Mouse (Mus musculus) neural tube, embryonic 15.5 days (tissue): ENCODE measurements around the gene Atp2b4. TPM values are rescaled to one million over a fixed set of nuclear protein-coding genes. Genes with fewer than 3 reads are reported as not detected.

Experiments
- ATAC-seq: fragments of 200-750 bp; cut with Nextera tagmentation; 2 replicates; pipeline ENCODE4 v1.8.0; 2017; ENCODE audit warnings: mild to moderate bottlenecking, moderate TSS enrichment, moderate library complexity; ENCODE audit not compliant: low FRiP score
- H3K27ac ChIP-seq: fragments of 300-500 bp; sonication (generic); replicated peaks from 2 replicates; pipeline ENCODE4 v1.5.1; 2015; ENCODE audit warnings: mild to moderate bottlenecking, inconsistent platforms
- H3K27me3 ChIP-seq: fragments of 300-500 bp; sonication (generic); replicated peaks from 2 replicates; pipeline ENCODE4 v1.6.1; 2015; ENCODE audit warnings: inconsistent platforms
- H3K36me3 ChIP-seq: fragments of 300-500 bp; sonication (generic); 2 replicates; pipeline ENCODE4 v1.6.1; 2015; ENCODE audit warnings: inconsistent platforms
- H3K4me1 ChIP-seq: fragments of 300-500 bp; sonication (generic); 2 replicates; pipeline ENCODE4 v1.6.1; 2015; ENCODE audit warnings: inconsistent platforms
- H3K4me2 ChIP-seq: fragments of 300-500 bp; sonication (generic); 2 replicates; pipeline ENCODE4 v1.6.1; 2015; ENCODE audit warnings: inconsistent platforms, mild to moderate bottlenecking, moderate library complexity
- H3K4me3 ChIP-seq: fragments of 300-500 bp; sonication (generic); replicated peaks from 2 replicates; pipeline ENCODE4 v1.5.1; 2015; ENCODE audit warnings: mild to moderate bottlenecking, inconsistent platforms
- H3K9ac ChIP-seq: fragments of 300-500 bp; sonication (generic); replicated peaks from 2 replicates; pipeline ENCODE4 v1.6.1; 2015; ENCODE audit warnings: mild to moderate bottlenecking, inconsistent platforms
- H3K9me3 ChIP-seq: fragments of 300-500 bp; sonication (generic); replicated peaks from 2 replicates; pipeline ENCODE4 v1.6.1; 2016; ENCODE audit warnings: inconsistent platforms
- WGBS: fragments of 180-500 bp; shearing (Covaris S2); methylation state at CpG from one replicate; pipeline ENCODE4 v1.1.7; 2015; ENCODE audit warnings: mixed read lengths; 5-methylcytosine and 5-hydroxymethylcytosine counted together
- microRNA-seq: library from miRNA; unstranded; fragments of <30 nt; microRNA quantifications from one replicate; pipeline ENCODE4, GENCODE M21; 2017
- polyA plus RNA-seq: library from polyadenylated mRNA; unstranded; fragments of >200 nt; fragmentation: Nextera tagmentation; extraction: Ambion mirVana; gene quantifications from 2 replicates; pipeline ENCODE4 v1.2.1, GENCODE M21; 2015

Gene Atp2b4
- polyA plus RNA-seq, 1 experiment from 2014 or later, result 13.6 TPM

GRCm38 (mm10) chr1:133662941-133663340, 137.9 kb downstream of the Atp2b4 start:
- no peak overlapping the region for H3K9ac ChIP-seq
- H3K27me3 ChIP-seq, result no peaks in the 10 kb centered on the region
- no peak for ATAC-seq
- peaks cover 4% of the 10 kb centered on the region; the same call in 1 of the 2 replicates for H3K36me3 ChIP-seq
- no peaks in the 10 kb centered on the region for H3K9me3 ChIP-seq
- peaks cover 25% of the 10 kb centered on the region for H3K4me1 ChIP-seq
- no peak overlapping the region for H3K4me2 ChIP-seq
- no peak overlapping the region for H3K27ac ChIP-seq
- H3K4me3 ChIP-seq, result no peak overlapping the region
- 95% methylated on average over 7 of the region's 7 CpGs for WGBS

GRCm38 (mm10) chr1:133661203-133661933, 139.5 kb downstream of the Atp2b4 start, which contains the start of gene Gm38394:
Gene Gm38394 (minus strand): TSS chr1:133661318.
- Histone ChIP-seq H3K27ac (peak within 1 kb of the TSS; percentile 94), H3K36me3 (peaks cover 9% of the 10 kb centered on the region), H3K27me3 (no peaks in the 10 kb centered on the region), H3K4me3 (peak within 1 kb of the TSS; percentile 67), H3K9me3 (no peaks in the 10 kb centered on the region), H3K9ac (peak within 1 kb of the TSS; percentile 77), H3K4me1 (peaks cover 39% of the 10 kb centered on the region), H3K4me2 (peak within 1 kb of the TSS; percentile 86)
- WGBS, result 3% methylated on average over 26 of the region's 26 CpGs
- ATAC-seq, result peak; percentile 98

- H3K9me3 ChIP-seq, result no peaks in the 10 kb centered on the region
- no peaks in the 10 kb centered on the region for H3K27me3 ChIP-seq
- peak; percentile 87 for ATAC-seq
- H3K36me3 ChIP-seq, result peaks cover 9% of the 10 kb centered on the region
- peak within 1 kb of the TSS; percentile 77 for H3K9ac ChIP-seq
- WGBS, result 2% methylated on average over 41 of the region's 41 CpGs
- peak within 1 kb of the TSS; percentile 86 for H3K4me2 ChIP-seq
- peak within 1 kb of the TSS; percentile 94 for H3K27ac ChIP-seq
- peaks cover 44% of the 10 kb centered on the region for H3K4me1 ChIP-seq
- H3K4me3 ChIP-seq, result peak within 1 kb of the TSS; percentile 67
Measured at GRCm38 (mm10) chr1:133660466-133661202, 140.2 kb downstream of the Atp2b4 start, which contains the start of gene Zbed6. Gene Zbed6 (minus strand): TSS chr1:133660885.

GRCm38 (mm10) chr1:133658878-133659277, 142.0 kb downstream of the Atp2b4 start:
- Histone ChIP-seq H3K9ac (no peak overlapping the region), H3K36me3 (peaks cover 9% of the 10 kb centered on the region), H3K27me3 (no peaks in the 10 kb centered on the region), H3K4me2 (peak overlapping the region; percentile 86), H3K9me3 (no peaks in the 10 kb centered on the region), H3K4me1 (peaks cover 48% of the 10 kb centered on the region), H3K27ac (no peak overlapping the region), H3K4me3 (no peak overlapping the region)
- ATAC-seq, result no peak
- 81% methylated on average over 3 of the region's 3 CpGs for WGBS

- Histone ChIP-seq H3K4me3 (no peak overlapping the region), H3K27me3 (no peaks in the 10 kb centered on the region), H3K9ac (no peak overlapping the region), H3K4me1 (peaks cover 50% of the 10 kb centered on the region), H3K9me3 (no peaks in the 10 kb centered on the region), H3K4me2 (peak overlapping the region; percentile 15; the same call in 1 of the 2 replicates), H3K36me3 (peaks cover 9% of the 10 kb centered on the region), H3K27ac (no peak overlapping the region)
- ATAC-seq, result no peak
- WGBS, result 47% methylated on average over 5 of the region's 5 CpGs
Measured at GRCm38 (mm10) chr1:133656811-133657210, 144.0 kb downstream of the Atp2b4 start.

- H3K36me3 ChIP-seq, result peaks cover 5% of the 10 kb centered on the region; the same call in 1 of the 2 replicates
- 96% methylated on average over 1 of the region's 1 CpGs for WGBS
- no peak overlapping the region for H3K4me3 ChIP-seq
- ATAC-seq, result no peak
- no peak overlapping the region for H3K4me2 ChIP-seq
- no peak overlapping the region for H3K9ac ChIP-seq
- H3K9me3 ChIP-seq, result no peaks in the 10 kb centered on the region
- H3K27ac ChIP-seq, result no peak overlapping the region
- H3K4me1 ChIP-seq, result peaks cover 26% of the 10 kb centered on the region
- no peaks in the 10 kb centered on the region for H3K27me3 ChIP-seq
Measured at GRCm38 (mm10) chr1:133653033-133653432, 147.8 kb downstream of the Atp2b4 start.

- Histone ChIP-seq H3K4me2 (no peak overlapping the region), H3K9me3 (no peaks in the 10 kb centered on the region), H3K9ac (no peak overlapping the region), H3K4me1 (peaks cover 6% of the 10 kb centered on the region; the same call in 1 of the 2 replicates), H3K4me3 (no peak overlapping the region), H3K27ac (no peak overlapping the region), H3K36me3 (peaks cover 12% of the 10 kb centered on the region), H3K27me3 (no peaks in the 10 kb centered on the region)
- 97% methylated on average over 7 of the region's 7 CpGs for WGBS
- no peak for ATAC-seq
Measured at GRCm38 (mm10) chr1:133650288-133651055, 150.4 kb downstream of the Atp2b4 start.

Small RNA genes lying within 50 kb of the gene (microRNA-seq; reads per million reads assigned to microRNA genes)
- gene Mir6903, result 0.87 reads per million

Other genes with a start within 250 kb of the Atp2b4 start
- 412 and 440 TPM in 2 replicates for gene Snrpe, start 190.8 kb downstream of the Atp2b4 start, polyA plus RNA-seq
- gene Zbed6, start 140.2 kb downstream of the Atp2b4 start, polyA plus RNA-seq, result not detected in 2 replicates
- 2.7 and 2.8 TPM in 2 replicates for gene Gm38394, start 139.7 kb downstream of the Atp2b4 start, polyA plus RNA-seq
- gene Lax1, start 110.9 kb downstream of the Atp2b4 start, polyA plus RNA-seq, result 0.26 and 2.5 TPM in 2 replicates
- 2.0 and 2.8 TPM in 2 replicates for gene Optc, start 107.0 kb upstream of the Atp2b4 start, polyA plus RNA-seq
- 10.6 and 11.4 TPM in 2 replicates for gene Prelp, start 120.4 kb upstream of the Atp2b4 start, polyA plus RNA-seq
- gene Fmod, start 236.2 kb upstream of the Atp2b4 start, polyA plus RNA-seq, result 14.5 and 14.6 TPM in 2 replicates